Mouse (Mus musculus) midbrain, postnatal 0 days (tissue): ENCODE results near the gene Wdr95. TPM values are rescaled to one million over a fixed set of nuclear protein-coding genes. Genes with fewer than 3 reads are reported as not detected.
A peak's percentile ranks its signal among the peaks of the same experiment; 100 is the strongest.

ENCODE experiments used
- ATAC-seq: fragments of 200-750 bp; cut with Nextera tagmentation; 2 replicates; pipeline ENCODE4 v1.8.0; 2017; ENCODE audit warnings: moderate number of reproducible peaks, mild to moderate bottlenecking, moderate TSS enrichment, moderate library complexity; ENCODE audit not compliant: low FRiP score
- DNase-seq: peaks from one replicate; pipeline ENCODE4 v3.0.0-alpha.2; 2015; ENCODE audit warnings: low spot score
- H3K27ac ChIP-seq: fragments of 300-500 bp; sonication (generic); 2 replicates; pipeline ENCODE4 v1.5.1; 2014; ENCODE audit warnings: low read depth, mild to moderate bottlenecking, low read length, mixed read lengths
- H3K27me3 ChIP-seq: fragments of 300-500 bp; sonication (generic); 2 replicates; pipeline ENCODE4 v1.6.1; 2014; ENCODE audit warnings: low read length, control low read depth, mixed read lengths; ENCODE audit not compliant: insufficient read depth
- H3K36me3 ChIP-seq: fragments of 300-500 bp; sonication (generic); 2 replicates; pipeline ENCODE4 v1.6.1; 2014; ENCODE audit warnings: low read length, control low read depth, mixed read lengths; ENCODE audit not compliant: insufficient read depth
- H3K4me1 ChIP-seq: fragments of 300-500 bp; sonication (generic); 2 replicates; pipeline ENCODE4 v1.6.1; 2014; ENCODE audit warnings: mild to moderate bottlenecking, control low read depth, antibody characterized with exemption, low read length, mixed read lengths; ENCODE audit not compliant: insufficient read depth
- H3K4me2 ChIP-seq: fragments of 300-500 bp; sonication (generic); 2 replicates; pipeline ENCODE4 v1.6.1; 2014; ENCODE audit warnings: low read depth, mild to moderate bottlenecking, low read length, mixed read lengths; ENCODE audit not compliant: poor library complexity, severe bottlenecking
- H3K4me3 ChIP-seq: fragments of 300-500 bp; sonication (generic); 2 replicates; pipeline ENCODE4 v1.5.1; 2014; ENCODE audit warnings: low read depth, mild to moderate bottlenecking, low read length, moderate library complexity
- H3K9ac ChIP-seq: fragments of 300-500 bp; sonication (generic); replicated peaks from 2 replicates; pipeline ENCODE4 v1.6.1; 2014; ENCODE audit warnings: mild to moderate bottlenecking, low read length, moderate library complexity, mixed read lengths; ENCODE audit not compliant: poor library complexity, severe bottlenecking
- H3K9me3 ChIP-seq: fragments of 300-500 bp; sonication (generic); 2 replicates; pipeline ENCODE4 v1.6.1; 2016; ENCODE audit warnings: low read length, control low read depth
- CTCF ChIP-seq: IDR thresholded peaks from 2 replicates; pipeline ENCODE4 v1.5.1; 2016; ENCODE audit warnings: antibody characterized with exemption, mild to moderate bottlenecking
- WGBS: fragments of 180-500 bp; shearing (Covaris S2); extraction: QIAGEN DNeasy Blood & Tissue Kit; methylation state at CpG from one replicate; pipeline ENCODE4 v1.1.7; 2014; 5-methylcytosine and 5-hydroxymethylcytosine counted together
- polyA plus RNA-seq: library from polyadenylated mRNA; unstranded; fragments of >200 nt; fragmentation: Nextera tagmentation; extraction: Ambion mirVana; gene quantifications from 2 replicates; pipeline ENCODE4 v1.2.1, GENCODE M21; 2015
- total RNA-seq: library from RNA; depleted of rRNA; stranded (reverse); fragments of >200 nt; gene quantifications from 2 replicates; pipeline ENCODE4 v1.2.3, GENCODE M21; 2014; rRNA removed

The Wdr95 gene
- total RNA-seq (0.33 TPM in 1 of 2 replicates, not detected in the other), polyA plus RNA-seq (0.28 and 0.41 TPM in 2 replicates)

- H3K4me3 ChIP-seq: no peak within 1 kb of the TSS
- H3K36me3 ChIP-seq: no peaks in the 10 kb centered on the region
- no peak within 1 kb of the TSS for H3K9ac ChIP-seq
- ATAC-seq: no peak
- WGBS: 13% methylated on average over 29 of the region's 29 CpGs
- H3K27me3 ChIP-seq: no peaks in the 10 kb centered on the region
- TF ChIP-seq CTCF: no peak
- DNase-seq: peak; percentile 90
- peaks cover 21% of the 10 kb centered on the region; the same call in 1 of the 2 replicates for H3K4me1 ChIP-seq
- H3K4me2 ChIP-seq: peak within 1 kb of the TSS; percentile 21; the same call in 1 of the 2 replicates
- no peaks in the 10 kb centered on the region for H3K9me3 ChIP-seq
- peak within 1 kb of the TSS; percentile 65 for H3K27ac ChIP-seq
Observed at GRCm38 (mm10) chr5:149527999-149528729, at the start of gene Wdr95. Gene Wdr95, plus strand, starts transcription at chr5:149528679.

DNA sequence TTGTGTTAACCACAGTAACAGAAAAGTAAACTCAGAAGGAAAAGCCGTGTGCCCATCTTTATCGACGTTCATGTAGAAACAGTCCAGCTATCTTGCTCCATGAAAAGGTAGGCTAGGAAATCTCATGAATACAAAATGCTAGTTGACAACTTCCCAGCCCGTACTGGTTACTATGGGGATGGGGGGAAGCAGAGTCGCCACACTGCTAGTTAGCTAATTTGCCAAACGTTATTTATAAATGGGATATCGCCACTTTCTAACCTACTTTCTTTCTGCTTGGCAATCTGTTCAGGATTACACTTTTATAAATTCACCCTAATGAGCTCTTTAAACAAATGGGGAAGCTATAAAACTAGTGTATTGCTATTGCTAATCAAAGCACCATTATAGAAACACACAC lies 46.6 kb upstream of the Wdr95 start:
- 67% methylated on average over 7 of the region's 7 CpGs for WGBS

GRCm38 (mm10) chr5:149483321-149484052 lies 45.0 kb upstream of the Wdr95 start:
- Histone ChIP-seq H3K4me2 (no peak overlapping the region), H3K36me3 (no peaks in the 10 kb centered on the region), H3K4me1 (peaks cover 5% of the 10 kb centered on the region; the same call in 1 of the 2 replicates), H3K4me3 (no peak overlapping the region), H3K9ac (no peak overlapping the region), H3K27me3 (no peaks in the 10 kb centered on the region), H3K27ac (no peak overlapping the region), H3K9me3 (no peaks in the 10 kb centered on the region)
- ATAC-seq: no peak
- peak; percentile 43 for TF ChIP-seq CTCF
- no peak for DNase-seq
- 74% methylated on average over 12 of the region's 12 CpGs for WGBS

More for the DNA sequence above, 46.6 kb upstream of the Wdr95 start:
- Histone ChIP-seq H3K27me3 (no peaks in the 10 kb centered on the region), H3K4me1 (no peaks in the 10 kb centered on the region), H3K4me2 (no peak overlapping the region), H3K4me3 (no peak overlapping the region), H3K9ac (no peak overlapping the region), H3K27ac (no peak overlapping the region), H3K9me3 (no peaks in the 10 kb centered on the region), H3K36me3 (no peaks in the 10 kb centered on the region)
- no peak for DNase-seq
- TF ChIP-seq CTCF: no peak
- no peak for ATAC-seq

- H3K9ac ChIP-seq: no peak overlapping the region
- no peak for TF ChIP-seq CTCF
- no peaks in the 10 kb centered on the region for H3K27me3 ChIP-seq
- no peak for ATAC-seq
- WGBS: 85% methylated on average over 12 of the region's 12 CpGs
- H3K9me3 ChIP-seq: no peaks in the 10 kb centered on the region
- no peaks in the 10 kb centered on the region for H3K36me3 ChIP-seq
- H3K4me1 ChIP-seq: peaks cover 8% of the 10 kb centered on the region; the same call in 1 of the 2 replicates
- no peak overlapping the region for H3K4me3 ChIP-seq
- no peak for DNase-seq
- H3K4me2 ChIP-seq: no peak overlapping the region
- no peak overlapping the region for H3K27ac ChIP-seq
Observed at GRCm38 (mm10) chr5:149484270-149484669, 44.2 kb upstream of the Wdr95 start.

- Histone ChIP-seq H3K4me2 (no peak overlapping the region), H3K27ac (no peak overlapping the region), H3K9me3 (no peaks in the 10 kb centered on the region), H3K4me3 (no peak overlapping the region), H3K4me1 (peaks cover 14% of the 10 kb centered on the region), H3K9ac (no peak overlapping the region), H3K27me3 (no peaks in the 10 kb centered on the region), H3K36me3 (no peaks in the 10 kb centered on the region)
- no peak for ATAC-seq
- WGBS: 89% methylated on average over 6 of the region's 6 CpGs
- TF ChIP-seq CTCF: no peak
- DNase-seq: no peak
Observed at GRCm38 (mm10) chr5:149485447-149485846, 43.0 kb upstream of the Wdr95 start.
